Mouse (Mus musculus) A20 (cell line): ENCODE measurements around the gene Npm3.

Experiments
- DNase-seq: peaks from one replicate; pipeline ENCODE4 v3.0.0-alpha.2; 2011; ENCODE audit warnings: low read depth, low spot score

Gene Npm3

GRCm38 (mm10) chr19:45753551-45753950 lies 4.2 kb upstream of the Npm3 start:
- no peak for DNase-seq

- no peak for DNase-seq
Observed at GRCm38 (mm10) chr19:45751881-45752280, 2.5 kb upstream of the Npm3 start.

- DNase-seq, result peak; percentile 64
Observed at GRCm38 (mm10) chr19:45748691-45749242, 624 bp downstream of the Npm3 start.

GRCm38 (mm10) chr19:45748206-45748605 lies 1.2 kb downstream of the Npm3 start:
- no peak for DNase-seq

GRCm38 (mm10) chr19:45747028-45747867 lies 2.1 kb downstream of the Npm3 start:
- DNase-seq, result peak; percentile 89

GRCm38 (mm10) chr19:45746153-45747020 lies 3.0 kb downstream of the Npm3 start:
- DNase-seq, result peak; percentile 78

- DNase-seq, result no peak
Observed at GRCm38 (mm10) chr19:45745344-45746152, 3.8 kb downstream of the Npm3 start.

GRCm38 (mm10) chr19:45743619-45744018 lies 5.8 kb downstream of the Npm3 start:
- DNase-seq, result no peak

- DNase-seq, result no peak
Observed at GRCm38 (mm10) chr19:45742984-45743575, 6.3 kb downstream of the Npm3 start.

- no peak for DNase-seq
Observed at GRCm38 (mm10) chr19:45742218-45742983, 7.0 kb downstream of the Npm3 start, which contains the start of gene Fgf8. Fgf8 (minus strand) TSS chr19:45742915.

- DNase-seq, result no peak
Observed at GRCm38 (mm10) chr19:45741431-45742217, 7.8 kb downstream of the Npm3 start.

GRCm38 (mm10) chr19:45740817-45741216 lies 8.6 kb downstream of the Npm3 start:
- no peak for DNase-seq

- DNase-seq, result no peak
Observed at GRCm38 (mm10) chr19:45740233-45740632, 9.2 kb downstream of the Npm3 start.

- DNase-seq, result no peak
Observed at GRCm38 (mm10) chr19:45738521-45738920, 10.9 kb downstream of the Npm3 start.

GRCm38 (mm10) chr19:45737846-45738484 lies 11.4 kb downstream of the Npm3 start:
- DNase-seq, result no peak

- DNase-seq, result no peak
Observed at GRCm38 (mm10) chr19:45737208-45737845, 12.1 kb downstream of the Npm3 start.

- DNase-seq, result no peak
Observed at GRCm38 (mm10) chr19:45736855-45737207, 12.6 kb downstream of the Npm3 start.

GRCm38 (mm10) chr19:45736241-45736640 lies 13.2 kb downstream of the Npm3 start:
- no peak for DNase-seq
